Mouse (Mus musculus) small intestine, adult 2 months (tissue): Measurements from ENCODE around the gene Cfap99.

Source experiments
- CTCF ChIP-seq: fragments of 200-500 bp; IDR thresholded peaks from 2 replicates; pipeline ENCODE4 v1.5.1; 2012; ENCODE audit warnings: low read depth, mild to moderate bottlenecking, control low read depth, inconsistent platforms, low read length, moderate library complexity, mixed read lengths; ENCODE audit not compliant: insufficient replicate concordance, insufficient read length; ENCODE audit errors: extremely low read depth
- POLR2A ChIP-seq: fragments of 200-500 bp; IDR thresholded peaks from 2 replicates; pipeline ENCODE4 v1.6.1; 2012; ENCODE audit warnings: low read depth, mild to moderate bottlenecking, control low read depth, inconsistent platforms, low read length, moderate library complexity

DNA sequence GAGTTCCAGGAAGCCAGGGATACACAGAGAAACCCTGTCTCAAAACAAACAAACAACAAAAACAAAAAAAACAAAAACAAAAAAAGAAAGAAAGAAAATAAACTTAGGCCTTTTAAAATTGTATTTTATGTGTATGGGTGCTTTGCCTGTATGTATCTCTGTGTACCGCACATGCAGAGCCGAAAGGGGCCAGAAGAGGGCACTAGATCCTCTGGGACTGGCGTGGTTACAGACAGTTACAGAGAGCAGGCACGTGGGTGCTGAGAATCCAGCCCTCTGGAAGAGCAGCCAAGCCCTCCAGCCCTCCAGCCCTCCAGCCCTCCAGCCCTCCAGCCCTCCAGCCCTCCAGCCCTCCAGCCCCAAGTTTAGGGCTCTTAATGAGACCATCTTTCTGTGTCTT, 16.7 kb upstream of the Cfap99 start:
- TF ChIP-seq CTCF (peak; percentile 57; the same call in 1 of the 2 replicates), POLR2A (no peak)
